Mouse (Mus musculus): Measurements from ENCODE around the gene Ubd. TPM values are rescaled to one million over a fixed set of nuclear protein-coding genes. Genes with fewer than 3 reads are reported as not detected.
A peak's percentile ranks its signal among the peaks of the same experiment; 100 is the strongest.
"Not testable (repeated sequence)": the region's sequence is repeated elsewhere in the genome, so short reads cannot be mapped to it uniquely, and the experiment has no call there.

Ubd gene
- polyA plus RNA-seq, 1 experiment from 2014 or later: not detected

DNA sequence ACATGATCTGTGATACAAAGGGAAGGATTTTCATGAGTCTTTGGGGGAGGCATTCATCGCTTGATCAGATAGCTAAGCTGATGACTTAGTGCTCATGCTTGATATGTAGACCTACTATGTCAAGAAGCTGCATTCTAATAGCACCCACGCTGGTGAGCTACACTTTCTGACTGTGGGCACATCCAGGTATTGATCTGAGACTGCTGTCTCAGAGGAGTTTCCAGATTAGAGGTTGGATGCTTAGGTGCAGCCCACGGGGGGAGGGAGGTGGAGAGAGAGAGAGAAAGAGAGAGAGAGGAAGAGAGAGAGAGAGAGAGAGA is 10.2 kb downstream of the Ubd start:
- no peaks in the 10 kb centered on the region for H3K9me3 ChIP-seq (replicated peaks; ENCODE audit: control insufficient read depth, low read length)
- ATAC-seq (ENCODE audit: low read depth): no peak
- H3K27ac ChIP-seq (ENCODE audit: low read length): no peak overlapping the region
- no peak overlapping the region for H3K4me3 ChIP-seq (ENCODE audit: low read depth, low read length)
- H3K4me2 ChIP-seq (ENCODE audit: low read depth, low read length): no peak overlapping the region
- H3K27me3 ChIP-seq (ENCODE audit: control insufficient read depth, insufficient read depth, low read depth, low read length): no peaks in the 10 kb centered on the region
- no peaks in the 10 kb centered on the region for H3K4me1 ChIP-seq (ENCODE audit: control insufficient read depth, low read depth, low read length)
- no peaks in the 10 kb centered on the region for H3K36me3 ChIP-seq (ENCODE audit: control insufficient read depth, insufficient read depth)
- 22% methylated on average over 3 of the region's 3 CpGs for WGBS (ENCODE audit: insufficient replicate concordance)
- no peak overlapping the region for H3K9ac ChIP-seq (ENCODE audit: low read depth, low read length)

DNA sequence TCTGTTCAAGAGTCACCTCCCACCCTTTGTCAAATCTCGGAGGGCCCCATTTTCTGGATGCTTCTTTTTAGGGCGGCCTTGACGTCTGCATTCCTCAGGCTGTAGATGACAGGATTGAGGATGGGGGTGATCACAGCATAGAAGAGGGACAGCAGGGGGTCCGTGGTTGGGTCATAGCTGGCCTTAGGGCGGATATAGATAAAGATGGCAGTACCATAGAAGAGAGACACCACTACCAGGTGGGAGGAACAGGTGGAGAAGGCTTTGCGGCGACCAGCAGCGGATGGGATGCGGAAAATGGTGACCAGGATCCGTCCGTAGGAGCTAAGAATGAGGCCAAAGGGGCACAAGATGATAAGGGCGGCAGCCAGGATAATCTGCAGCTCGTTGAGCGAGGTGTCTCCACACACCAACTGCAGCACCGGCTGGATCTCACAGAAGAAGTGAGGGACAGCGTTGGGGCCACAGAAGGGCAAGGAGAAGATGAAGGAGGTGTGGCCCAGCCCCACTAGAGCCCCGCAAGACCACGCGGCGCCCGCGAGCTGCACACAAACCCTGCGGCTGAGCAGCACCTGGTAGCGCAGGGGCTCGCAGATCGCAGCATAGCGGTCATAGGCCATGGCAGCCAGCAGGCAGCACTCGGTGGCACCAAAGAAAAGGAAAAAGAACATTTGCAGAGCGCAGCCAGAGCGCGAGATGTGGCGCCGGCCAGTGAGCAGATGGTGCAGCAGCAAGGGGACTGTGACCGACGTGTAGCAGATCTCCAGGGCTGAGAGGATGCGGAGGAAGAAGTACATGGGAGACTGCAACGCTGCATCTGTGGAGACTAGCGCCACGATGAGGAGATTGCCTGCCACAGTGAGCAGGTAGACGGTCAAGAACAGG is 17.4 kb downstream of the Ubd start:
- no peak overlapping the region for H3K4me2 ChIP-seq (ENCODE audit: low read depth, low read length)
- no peaks in the 10 kb centered on the region for H3K4me1 ChIP-seq (ENCODE audit: control insufficient read depth, low read depth, low read length)
- no peaks in the 10 kb centered on the region for H3K36me3 ChIP-seq (ENCODE audit: control insufficient read depth, insufficient read depth)
- H3K9ac ChIP-seq (ENCODE audit: low read depth, low read length): no peak overlapping the region
- 14% methylated on average over 40 of the region's 40 CpGs for WGBS (ENCODE audit: insufficient replicate concordance)
- no peak for ATAC-seq (ENCODE audit: low read depth)
- peaks cover 11% of the 10 kb centered on the region for H3K27me3 ChIP-seq (ENCODE audit: control insufficient read depth, insufficient read depth, low read depth, low read length)
- H3K4me3 ChIP-seq (ENCODE audit: low read depth, low read length): no peak overlapping the region
- no peak overlapping the region for H3K27ac ChIP-seq (ENCODE audit: low read length)
- H3K9me3 ChIP-seq (replicated peaks; ENCODE audit: control insufficient read depth, low read length): no peaks in the 10 kb centered on the region

DNA sequence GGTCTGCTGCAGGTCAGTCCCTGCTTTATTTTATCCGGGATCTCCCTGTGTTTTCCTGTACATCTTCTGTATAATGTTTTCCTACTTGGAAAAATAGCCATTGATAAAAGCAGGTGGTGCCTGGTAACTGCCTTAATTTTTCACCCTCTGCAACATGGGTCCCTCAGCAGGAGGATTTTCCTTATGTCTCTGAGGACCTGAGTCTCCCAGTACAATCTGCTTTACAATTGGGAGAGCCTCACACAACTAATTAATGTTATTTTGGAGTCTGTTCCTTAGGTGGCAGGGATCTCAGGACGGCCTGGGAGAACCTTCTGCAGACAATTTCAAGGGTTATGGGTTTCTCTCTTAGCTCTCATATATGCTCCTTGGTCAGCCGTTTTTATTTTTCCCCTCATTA is 19.3 kb downstream of the Ubd start, which contains the start of gene Olfr95:
TSS of gene Olfr95 (minus strand) at position 101 of the 400 bp plus-strand sequence.
- H3K4me2 ChIP-seq (ENCODE audit: low read depth, low read length): no peak within 1 kb of the TSS
- ATAC-seq (ENCODE audit: low read depth): no peak
- 37% methylated on average over 3 of the region's 3 CpGs for WGBS (ENCODE audit: insufficient replicate concordance)

DNA sequence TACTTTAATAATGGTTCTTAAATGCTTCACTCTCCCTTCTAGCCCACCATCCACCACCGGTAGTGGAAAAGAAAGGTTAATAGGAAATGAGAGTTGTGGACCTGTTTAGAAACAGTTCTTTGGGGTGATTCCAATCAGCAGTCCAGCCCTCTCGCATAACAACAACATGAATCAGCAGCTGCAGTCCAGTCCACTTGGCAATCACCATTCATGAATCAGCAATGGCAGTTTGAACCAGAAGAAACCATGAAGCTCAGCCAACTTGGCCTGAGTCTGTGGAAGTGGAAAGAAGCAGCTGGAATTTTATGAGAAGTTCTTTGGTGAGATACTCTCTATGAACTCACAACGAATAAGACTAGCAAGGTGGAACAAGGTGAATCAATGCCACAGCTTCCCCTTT is 24.8 kb downstream of the Ubd start:
- no peak overlapping the region for H3K27ac ChIP-seq (ENCODE audit: low read length)
- ATAC-seq (ENCODE audit: low read depth): no peak
- no peak overlapping the region for H3K9ac ChIP-seq (ENCODE audit: low read depth, low read length)
- no peaks in the 10 kb centered on the region for H3K36me3 ChIP-seq (ENCODE audit: control insufficient read depth, insufficient read depth)
- no peaks in the 10 kb centered on the region for H3K4me1 ChIP-seq (ENCODE audit: control insufficient read depth, low read depth, low read length)
- no peak overlapping the region for H3K4me2 ChIP-seq (ENCODE audit: low read depth, low read length)
- H3K4me3 ChIP-seq (ENCODE audit: low read depth, low read length): no peak overlapping the region
- no peaks in the 10 kb centered on the region for H3K27me3 ChIP-seq (ENCODE audit: control insufficient read depth, insufficient read depth, low read depth, low read length)
- 53% methylated on average over 3 of the region's 3 CpGs for whole genome bisulfite sequencing (ENCODE audit: insufficient replicate concordance)
- H3K9me3 ChIP-seq (replicated peaks; ENCODE audit: control insufficient read depth, low read length): no peaks in the 10 kb centered on the region

More for the DNA sequence above, 19.3 kb downstream of the Ubd start, which contains the start of gene Olfr95:
- Histone ChIP-seq H3K4me3 (ENCODE audit: low read depth, low read length) (no peak within 1 kb of the TSS), H3K9ac (ENCODE audit: low read depth, low read length) (no peak within 1 kb of the TSS), H3K36me3 (ENCODE audit: control insufficient read depth, insufficient read depth) (no peaks in the 10 kb centered on the region), H3K9me3 (replicated peaks; ENCODE audit: control insufficient read depth, low read length) (no peaks in the 10 kb centered on the region), H3K4me1 (ENCODE audit: control insufficient read depth, low read depth, low read length) (no peaks in the 10 kb centered on the region), H3K27me3 (ENCODE audit: control insufficient read depth, insufficient read depth, low read depth, low read length) (peaks cover 11% of the 10 kb centered on the region), H3K27ac (ENCODE audit: low read length) (no peak within 1 kb of the TSS)

DNA sequence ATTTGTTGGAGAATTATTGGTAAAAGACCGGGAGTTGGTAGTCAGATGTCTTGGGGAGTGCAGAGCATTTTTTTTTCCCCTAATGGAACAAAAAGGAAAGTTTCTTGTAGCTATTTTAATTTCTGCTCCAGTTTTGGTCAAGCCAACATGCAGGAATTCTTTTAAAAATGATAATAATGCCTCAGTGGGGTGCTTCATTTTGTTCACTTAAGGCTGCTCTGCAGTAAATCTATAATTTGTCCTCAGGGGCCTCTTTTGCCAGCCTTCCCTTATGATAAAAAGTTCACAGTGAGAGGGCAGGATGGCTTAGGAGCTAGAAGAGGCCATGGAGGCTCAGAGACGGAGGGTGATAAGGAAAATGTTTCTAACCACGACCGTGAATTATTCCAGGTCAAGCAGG is 26.2 kb downstream of the Ubd start, which contains the start of gene Olfr96:
TSS of gene Olfr96 (plus strand) at position 301 of the 400 bp plus-strand sequence.
- Histone ChIP-seq H3K36me3 (ENCODE audit: control insufficient read depth, insufficient read depth) (no peaks in the 10 kb centered on the region), H3K27ac (ENCODE audit: low read length) (no peak within 1 kb of the TSS), H3K27me3 (ENCODE audit: control insufficient read depth, insufficient read depth, low read depth, low read length) (no peaks in the 10 kb centered on the region), H3K4me2 (ENCODE audit: low read depth, low read length) (no peak within 1 kb of the TSS), H3K4me1 (ENCODE audit: control insufficient read depth, low read depth, low read length) (no peaks in the 10 kb centered on the region), H3K9me3 (replicated peaks; ENCODE audit: control insufficient read depth, low read length) (no peaks in the 10 kb centered on the region), H3K9ac (ENCODE audit: low read depth, low read length) (no peak within 1 kb of the TSS), H3K4me3 (ENCODE audit: low read depth, low read length) (no peak within 1 kb of the TSS)
- WGBS (ENCODE audit: insufficient replicate concordance): 32% methylated on average over 4 of the region's 4 CpGs
- ATAC-seq (ENCODE audit: low read depth): no peak

DNA sequence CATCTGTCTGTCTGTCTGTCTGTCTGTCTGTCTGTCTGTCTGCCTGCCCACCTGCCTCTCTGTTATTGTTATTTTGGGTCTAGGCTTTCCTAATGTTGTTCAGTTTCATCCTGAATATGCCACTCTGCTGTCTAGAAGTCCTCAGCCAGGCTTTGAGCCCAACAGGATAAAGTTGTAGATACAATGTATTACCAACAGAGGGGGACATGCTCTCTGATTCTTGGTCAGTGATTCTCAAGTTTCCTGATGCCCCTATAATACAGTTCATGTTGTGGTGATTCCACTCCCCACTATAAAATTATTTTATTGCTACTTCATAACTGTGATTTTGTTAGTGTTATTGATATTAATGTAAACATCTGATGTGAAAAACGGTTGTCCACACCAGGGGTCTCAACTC is 28.2 kb downstream of the Ubd start:
- Histone ChIP-seq H3K9me3 (replicated peaks; ENCODE audit: control insufficient read depth, low read length) (no peaks in the 10 kb centered on the region), H3K27ac (ENCODE audit: low read length) (no peak overlapping the region), H3K9ac (ENCODE audit: low read depth, low read length) (no peak overlapping the region), H3K4me1 (ENCODE audit: control insufficient read depth, low read depth, low read length) (no peaks in the 10 kb centered on the region), H3K4me2 (ENCODE audit: low read depth, low read length) (no peak overlapping the region), H3K27me3 (ENCODE audit: control insufficient read depth, insufficient read depth, low read depth, low read length) (no peaks in the 10 kb centered on the region), H3K4me3 (ENCODE audit: low read depth, low read length) (no peak overlapping the region), H3K36me3 (ENCODE audit: control insufficient read depth, insufficient read depth) (no peaks in the 10 kb centered on the region)
- no peak for ATAC-seq (ENCODE audit: low read depth)
- 9% methylated on average over 1 of the region's 1 CpGs for WGBS (ENCODE audit: insufficient replicate concordance)

DNA sequence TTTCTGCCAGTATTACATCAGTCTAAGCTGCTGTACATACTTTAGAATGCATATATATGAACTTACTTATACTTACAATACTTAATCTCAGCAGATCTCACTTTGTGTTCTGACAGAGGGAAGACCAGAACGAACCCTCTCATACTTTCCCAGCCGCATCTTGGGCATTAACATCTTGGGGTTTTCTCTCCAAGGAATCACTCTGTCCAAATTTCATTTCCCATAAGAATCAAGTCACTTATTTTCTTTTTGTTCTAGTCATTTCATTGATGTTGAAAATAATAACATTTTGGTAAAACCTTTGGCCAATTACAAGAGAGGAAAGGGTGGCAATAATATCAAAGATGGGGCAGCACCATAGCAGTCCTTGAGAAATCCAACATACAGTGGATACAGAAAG is 43.5 kb downstream of the Ubd start, which contains the start of gene Olfr97:
TSS of gene Olfr97 (minus strand) at position 101 of the 400 bp plus-strand sequence.
- not testable (repeated sequence) for H3K9me3 ChIP-seq (replicated peaks; ENCODE audit: control insufficient read depth, low read length); ATAC-seq (ENCODE audit: low read depth); H3K9ac ChIP-seq (ENCODE audit: low read depth, low read length); H3K4me2 ChIP-seq (ENCODE audit: low read depth, low read length); H3K27ac ChIP-seq (ENCODE audit: low read length); H3K4me1 ChIP-seq (ENCODE audit: control insufficient read depth, low read depth, low read length); H3K36me3 ChIP-seq (ENCODE audit: control insufficient read depth, insufficient read depth); H3K4me3 ChIP-seq (ENCODE audit: low read depth, low read length); H3K27me3 ChIP-seq (ENCODE audit: control insufficient read depth, insufficient read depth, low read depth, low read length)
- 64% methylated on average over 2 of the region's 2 CpGs for WGBS (ENCODE audit: insufficient replicate concordance)

DNA sequence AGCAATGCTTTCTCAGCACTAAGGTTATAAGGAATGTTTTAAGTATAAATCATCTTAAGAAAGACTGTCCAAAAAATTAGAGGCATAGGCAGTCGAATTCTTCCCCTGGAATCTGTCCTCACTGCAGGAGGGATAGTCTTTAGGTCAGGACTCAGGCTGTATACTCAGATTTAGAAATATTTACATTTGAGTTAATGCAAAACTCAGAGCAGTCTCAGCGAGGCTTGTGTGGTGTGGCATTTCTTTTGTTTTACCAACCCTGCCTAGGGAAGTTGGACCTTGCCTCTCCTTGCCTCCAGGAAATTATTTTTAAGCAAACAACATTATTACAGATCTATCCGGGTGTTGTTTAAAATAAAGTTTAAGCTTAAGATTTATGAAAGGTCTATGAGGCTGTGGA is 48.5 kb downstream of the Ubd start:
- H3K27me3 ChIP-seq (ENCODE audit: control insufficient read depth, insufficient read depth, low read depth, low read length): no peaks in the 10 kb centered on the region
- H3K4me2 ChIP-seq (ENCODE audit: low read depth, low read length): no peak overlapping the region
- no peaks in the 10 kb centered on the region for H3K4me1 ChIP-seq (ENCODE audit: control insufficient read depth, low read depth, low read length)
- H3K9ac ChIP-seq (ENCODE audit: low read depth, low read length): no peak overlapping the region
- WGBS (ENCODE audit: insufficient replicate concordance): 32% methylated on average over 3 of the region's 3 CpGs
- no peaks in the 10 kb centered on the region for H3K36me3 ChIP-seq (ENCODE audit: control insufficient read depth, insufficient read depth)
- peak; percentile 58; the same call in 1 of the 2 replicates for ATAC-seq (ENCODE audit: low read depth)
- no peaks in the 10 kb centered on the region for H3K9me3 ChIP-seq (replicated peaks; ENCODE audit: control insufficient read depth, low read length)
- H3K27ac ChIP-seq (ENCODE audit: low read length): no peak overlapping the region
- no peak overlapping the region for H3K4me3 ChIP-seq (ENCODE audit: low read depth, low read length)
